Mouse (Mus musculus): ENCODE data around the gene Lrrc36. TPM values are rescaled to one million over a fixed set of nuclear protein-coding genes. Genes with fewer than 3 reads are reported as not detected.

Gene Lrrc36
- polyA plus RNA-seq, 1 experiment from 2014 or later, result 0.17 TPM

GRCm38 (mm10) chr8:105450977-105451376 lies 37.6 kb downstream of the Lrrc36 start:
- H3K4me2 ChIP-seq (ENCODE audit: low read depth, low read length), result no peak overlapping the region
- ATAC-seq (ENCODE audit: insufficient read depth, low FRiP score), result no peak

GRCm38 (mm10) chr8:105451903-105452603 lies 38.7 kb downstream of the Lrrc36 start:
- H3K4me3 ChIP-seq (replicated peaks; ENCODE audit: low read length), result no peak overlapping the region
- H3K4me1 ChIP-seq (ENCODE audit: control insufficient read depth, insufficient read depth, low read length), result no peaks in the 10 kb centered on the region
- H3K9ac ChIP-seq (ENCODE audit: low read length), result no peak overlapping the region
- ATAC-seq (ENCODE audit: insufficient read depth, low FRiP score), result no peak
- 55% methylated on average over 15 of the region's 15 CpGs for WGBS
- H3K27me3 ChIP-seq (ENCODE audit: control insufficient read depth, insufficient read depth, low read length), result no peaks in the 10 kb centered on the region
- H3K27ac ChIP-seq (ENCODE audit: low read length), result no peak overlapping the region
- H3K36me3 ChIP-seq (ENCODE audit: control insufficient read depth, insufficient read depth, low read length), result no peaks in the 10 kb centered on the region
- H3K4me2 ChIP-seq (ENCODE audit: low read depth, low read length), result no peak overlapping the region
- no peaks in the 10 kb centered on the region for H3K9me3 ChIP-seq (replicated peaks; ENCODE audit: control insufficient read depth, low read length)

More at GRCm38 (mm10) chr8:105450977-105451376, 37.6 kb downstream of the Lrrc36 start:
- Histone ChIP-seq H3K4me3 (replicated peaks; ENCODE audit: low read length) (no peak overlapping the region), H3K27me3 (ENCODE audit: control insufficient read depth, insufficient read depth, low read length) (no peaks in the 10 kb centered on the region), H3K9me3 (replicated peaks; ENCODE audit: control insufficient read depth, low read length) (no peaks in the 10 kb centered on the region), H3K4me1 (ENCODE audit: control insufficient read depth, insufficient read depth, low read length) (no peaks in the 10 kb centered on the region), H3K9ac (ENCODE audit: low read length) (no peak overlapping the region), H3K36me3 (ENCODE audit: control insufficient read depth, insufficient read depth, low read length) (no peaks in the 10 kb centered on the region), H3K27ac (ENCODE audit: low read length) (no peak overlapping the region)
- 75% methylated on average over 1 of the region's 1 CpGs for WGBS

- no peak overlapping the region for H3K4me2 ChIP-seq (ENCODE audit: low read depth, low read length)
- no peak overlapping the region for H3K4me3 ChIP-seq (replicated peaks; ENCODE audit: low read length)
- H3K4me1 ChIP-seq (ENCODE audit: control insufficient read depth, insufficient read depth, low read length), result no peaks in the 10 kb centered on the region
- ATAC-seq (ENCODE audit: insufficient read depth, low FRiP score), result no peak
- H3K36me3 ChIP-seq (ENCODE audit: control insufficient read depth, insufficient read depth, low read length), result no peaks in the 10 kb centered on the region
- H3K27me3 ChIP-seq (ENCODE audit: control insufficient read depth, insufficient read depth, low read length), result no peaks in the 10 kb centered on the region
- WGBS, result 69% methylated on average over 5 of the region's 5 CpGs
- H3K27ac ChIP-seq (ENCODE audit: low read length), result no peak overlapping the region
- H3K9ac ChIP-seq (ENCODE audit: low read length), result no peak overlapping the region
- H3K9me3 ChIP-seq (replicated peaks; ENCODE audit: control insufficient read depth, low read length), result no peaks in the 10 kb centered on the region
These were observed 39.9 kb downstream of the Lrrc36 start for GRCm38 (mm10) chr8:105453296-105453695.

GRCm38 (mm10) chr8:105454088-105454487 lies 40.7 kb downstream of the Lrrc36 start:
- 54% methylated on average over 5 of the region's 5 CpGs for WGBS
- Histone ChIP-seq H3K27ac (ENCODE audit: low read length) (no peak overlapping the region), H3K9ac (ENCODE audit: low read length) (no peak overlapping the region), H3K4me2 (ENCODE audit: low read depth, low read length) (no peak overlapping the region), H3K4me1 (ENCODE audit: control insufficient read depth, insufficient read depth, low read length) (no peaks in the 10 kb centered on the region), H3K36me3 (ENCODE audit: control insufficient read depth, insufficient read depth, low read length) (no peaks in the 10 kb centered on the region), H3K9me3 (replicated peaks; ENCODE audit: control insufficient read depth, low read length) (no peaks in the 10 kb centered on the region), H3K4me3 (replicated peaks; ENCODE audit: low read length) (no peak overlapping the region), H3K27me3 (ENCODE audit: control insufficient read depth, insufficient read depth, low read length) (no peaks in the 10 kb centered on the region)
- ATAC-seq (ENCODE audit: insufficient read depth, low FRiP score), result no peak

- Histone ChIP-seq H3K4me3 (replicated peaks; ENCODE audit: low read length) (no peak overlapping the region), H3K27me3 (ENCODE audit: control insufficient read depth, insufficient read depth, low read length) (no peaks in the 10 kb centered on the region; the same call in 1 of the 2 replicates), H3K36me3 (ENCODE audit: control insufficient read depth, insufficient read depth, low read length) (no peaks in the 10 kb centered on the region), H3K9ac (ENCODE audit: low read length) (no peak overlapping the region), H3K4me1 (ENCODE audit: control insufficient read depth, insufficient read depth, low read length) (no peaks in the 10 kb centered on the region), H3K9me3 (replicated peaks; ENCODE audit: control insufficient read depth, low read length) (no peaks in the 10 kb centered on the region), H3K27ac (ENCODE audit: low read length) (no peak overlapping the region), H3K4me2 (ENCODE audit: low read depth, low read length) (no peak overlapping the region)
- no peak for ATAC-seq (ENCODE audit: insufficient read depth, low FRiP score)
- WGBS, result 36% methylated on average over 10 of the region's 10 CpGs
These were observed 41.8 kb downstream of the Lrrc36 start for GRCm38 (mm10) chr8:105455218-105455617.

DNA sequence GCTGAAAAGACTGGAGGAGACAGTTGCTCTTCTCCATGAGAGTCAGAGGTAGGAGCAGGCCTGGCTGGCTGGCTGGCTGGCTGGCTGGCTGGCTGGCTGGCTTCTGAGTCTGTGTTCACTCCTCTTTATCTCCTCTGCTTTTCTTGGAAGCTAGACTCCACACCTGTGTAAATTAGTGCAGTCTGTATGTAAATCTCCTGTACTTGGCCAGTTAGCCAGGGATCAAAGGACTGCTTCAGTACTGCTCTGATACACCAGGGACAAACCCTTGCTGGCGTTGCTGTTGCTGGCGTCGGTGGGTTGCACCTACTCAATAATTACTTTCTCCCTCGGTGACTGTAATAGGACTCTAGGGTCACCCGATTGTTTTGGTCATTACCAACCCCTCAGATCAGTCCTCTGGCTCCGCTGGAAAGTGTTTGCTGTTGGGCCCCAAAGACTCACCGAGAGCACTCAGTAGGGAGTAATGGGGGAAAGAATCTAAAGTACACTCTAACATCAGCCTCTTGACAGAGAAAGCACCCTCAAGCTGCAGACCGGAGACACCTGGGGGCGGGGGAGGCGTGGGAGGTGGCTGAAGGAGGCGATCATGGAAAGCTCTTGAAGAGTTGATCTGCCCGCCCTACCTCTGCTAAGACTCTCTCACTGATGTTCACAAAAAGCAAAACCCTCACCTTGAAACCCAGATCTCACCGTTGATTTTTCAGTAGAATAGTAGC lies 47.9 kb downstream of the Lrrc36 start:
- Histone ChIP-seq H3K4me1 (ENCODE audit: control insufficient read depth, insufficient read depth, low read length) (no peaks in the 10 kb centered on the region), H3K4me2 (ENCODE audit: low read depth, low read length) (no peak overlapping the region), H3K36me3 (ENCODE audit: control insufficient read depth, insufficient read depth, low read length) (no peaks in the 10 kb centered on the region), H3K9ac (ENCODE audit: low read length) (no peak overlapping the region), H3K27ac (ENCODE audit: low read length) (no peak overlapping the region), H3K27me3 (ENCODE audit: control insufficient read depth, insufficient read depth, low read length) (no peaks in the 10 kb centered on the region; the same call in 1 of the 2 replicates), H3K4me3 (replicated peaks; ENCODE audit: low read length) (no peak overlapping the region), H3K9me3 (replicated peaks; ENCODE audit: control insufficient read depth, low read length) (no peaks in the 10 kb centered on the region)
- ATAC-seq (ENCODE audit: insufficient read depth, low FRiP score), result no peak
- 53% methylated on average over 13 of the region's 13 CpGs for WGBS

GRCm38 (mm10) chr8:105464595-105464994 lies 51.2 kb downstream of the Lrrc36 start:
- peaks cover 8% of the 10 kb centered on the region for H3K4me1 ChIP-seq (ENCODE audit: control insufficient read depth, insufficient read depth, low read length)
- WGBS, result 68% methylated on average over 7 of the region's 7 CpGs
- no peak overlapping the region for H3K4me3 ChIP-seq (replicated peaks; ENCODE audit: low read length)
- no peak overlapping the region for H3K9ac ChIP-seq (ENCODE audit: low read length)
- no peak overlapping the region for H3K27ac ChIP-seq (ENCODE audit: low read length)
- no peaks in the 10 kb centered on the region for H3K36me3 ChIP-seq (ENCODE audit: control insufficient read depth, insufficient read depth, low read length)
- H3K9me3 ChIP-seq (replicated peaks; ENCODE audit: control insufficient read depth, low read length), result no peaks in the 10 kb centered on the region
- ATAC-seq (ENCODE audit: insufficient read depth, low FRiP score), result no peak
- no peak overlapping the region for H3K4me2 ChIP-seq (ENCODE audit: low read depth, low read length)
- H3K27me3 ChIP-seq (ENCODE audit: control insufficient read depth, insufficient read depth, low read length), result no peaks in the 10 kb centered on the region; the same call in 1 of the 2 replicates

- ATAC-seq (ENCODE audit: insufficient read depth, low FRiP score), result no peak
These were observed 52.9 kb downstream of the Lrrc36 start for GRCm38 (mm10) chr8:105466246-105466645.

GRCm38 (mm10) chr8:105466700-105467291 lies 53.4 kb downstream of the Lrrc36 start:
- WGBS, result 67% methylated on average over 7 of the region's 7 CpGs
- no peak overlapping the region for H3K4me2 ChIP-seq (ENCODE audit: low read depth, low read length)

More at GRCm38 (mm10) chr8:105466246-105466645, 52.9 kb downstream of the Lrrc36 start:
- Histone ChIP-seq H3K9me3 (replicated peaks; ENCODE audit: control insufficient read depth, low read length) (no peaks in the 10 kb centered on the region), H3K4me1 (ENCODE audit: control insufficient read depth, insufficient read depth, low read length) (peaks cover 23% of the 10 kb centered on the region), H3K27me3 (ENCODE audit: control insufficient read depth, insufficient read depth, low read length) (no peaks in the 10 kb centered on the region), H3K36me3 (ENCODE audit: control insufficient read depth, insufficient read depth, low read length) (no peaks in the 10 kb centered on the region), H3K9ac (ENCODE audit: low read length) (no peak overlapping the region), H3K27ac (ENCODE audit: low read length) (no peak overlapping the region), H3K4me2 (ENCODE audit: low read depth, low read length) (no peak overlapping the region), H3K4me3 (replicated peaks; ENCODE audit: low read length) (no peak overlapping the region)
- 76% methylated on average over 6 of the region's 6 CpGs for WGBS

More at GRCm38 (mm10) chr8:105466700-105467291, 53.4 kb downstream of the Lrrc36 start:
- H3K4me3 ChIP-seq (replicated peaks; ENCODE audit: low read length), result no peak overlapping the region
- H3K9ac ChIP-seq (ENCODE audit: low read length), result no peak overlapping the region
- ATAC-seq (ENCODE audit: insufficient read depth, low FRiP score), result no peak
- H3K9me3 ChIP-seq (replicated peaks; ENCODE audit: control insufficient read depth, low read length), result no peaks in the 10 kb centered on the region
- H3K27me3 ChIP-seq (ENCODE audit: control insufficient read depth, insufficient read depth, low read length), result no peaks in the 10 kb centered on the region
- no peaks in the 10 kb centered on the region for H3K36me3 ChIP-seq (ENCODE audit: control insufficient read depth, insufficient read depth, low read length)
- peaks cover 27% of the 10 kb centered on the region for H3K4me1 ChIP-seq (ENCODE audit: control insufficient read depth, insufficient read depth, low read length)
- no peak overlapping the region for H3K27ac ChIP-seq (ENCODE audit: low read length)
